Mouse (Mus musculus) midbrain, embryonic 14.5 days (tissue): Measurements from ENCODE around the gene Rnf145. TPM values are rescaled to one million over a fixed set of nuclear protein-coding genes. Genes with fewer than 3 reads are reported as not detected.

Source experiments
- ATAC-seq: fragments of 200-750 bp; cut with Nextera tagmentation; 2 replicates; pipeline ENCODE4 v1.8.0; 2017; ENCODE audit warnings: moderate number of reproducible peaks, moderate library complexity; ENCODE audit not compliant: low FRiP score, low TSS enrichment
- DNase-seq: peaks from one replicate; pipeline ENCODE4 v3.0.0-alpha.2; 2015
- H3K27ac ChIP-seq: fragments of 300-500 bp; sonication (generic); replicated peaks from 2 replicates; pipeline ENCODE4 v1.5.1; 2014; ENCODE audit warnings: mild to moderate bottlenecking, low read depth, low read length, moderate library complexity
- H3K27me3 ChIP-seq: fragments of 300-500 bp; sonication (generic); 2 replicates; pipeline ENCODE4 v1.6.1; 2014; ENCODE audit warnings: low read length, control low read depth, mixed read lengths; ENCODE audit not compliant: control insufficient read depth, insufficient read depth
- H3K36me3 ChIP-seq: fragments of 300-500 bp; sonication (generic); 2 replicates; pipeline ENCODE4 v1.6.1; 2014; ENCODE audit warnings: low read length, control low read depth; ENCODE audit not compliant: control insufficient read depth, insufficient read depth
- H3K4me1 ChIP-seq: fragments of 300-500 bp; sonication (generic); 2 replicates; pipeline ENCODE4 v1.6.1; 2014; ENCODE audit warnings: mild to moderate bottlenecking, antibody characterized with exemption, low read length, control low read depth; ENCODE audit not compliant: control insufficient read depth, insufficient read depth
- H3K4me2 ChIP-seq: fragments of 300-500 bp; sonication (generic); 2 replicates; pipeline ENCODE4 v1.6.1; 2014; ENCODE audit warnings: mild to moderate bottlenecking, low read length, moderate library complexity
- H3K4me3 ChIP-seq: fragments of 300-500 bp; sonication (generic); replicated peaks from 2 replicates; pipeline ENCODE4 v1.5.1; 2014; ENCODE audit warnings: low read depth, low read length
- H3K9ac ChIP-seq: fragments of 300-500 bp; sonication (generic); replicated peaks from 2 replicates; pipeline ENCODE4 v1.6.1; 2014; ENCODE audit warnings: mild to moderate bottlenecking, low read length, moderate library complexity
- H3K9me3 ChIP-seq: fragments of 300-500 bp; sonication (generic); 2 replicates; pipeline ENCODE4 v1.6.1; 2016; ENCODE audit warnings: low read length, control low read depth, mixed read lengths; ENCODE audit not compliant: control insufficient read depth
- WGBS: fragments of 180-500 bp; shearing (Covaris S2); extraction: QIAGEN DNeasy Blood & Tissue Kit; methylation state at CpG from one replicate; pipeline ENCODE4 v1.1.7; 2014; 5-methylcytosine and 5-hydroxymethylcytosine counted together
- polyA plus RNA-seq: library from polyadenylated mRNA; unstranded; fragments of >200 nt; fragmentation: Nextera tagmentation; extraction: Ambion mirVana; gene quantifications from 2 replicates; pipeline ENCODE4 v1.2.1, GENCODE M21; 2014

Gene Rnf145
- polyA plus RNA-seq, 1 experiment from 2014 or later, result 134 TPM

- WGBS, result 39% methylated on average over 5 of the region's 5 CpGs
- no peaks in the 10 kb centered on the region for H3K36me3 ChIP-seq
Measured at GRCm38 (mm10) chr11:44502931-44503330, 15.8 kb upstream of the Rnf145 start.

GRCm38 (mm10) chr11:44504146-44504545 is 14.6 kb upstream of the Rnf145 start:
- ATAC-seq, result no peak

More at GRCm38 (mm10) chr11:44502931-44503330, 15.8 kb upstream of the Rnf145 start:
- no peak overlapping the region for H3K27ac ChIP-seq
- H3K9ac ChIP-seq, result no peak overlapping the region
- H3K27me3 ChIP-seq, result no peaks in the 10 kb centered on the region
- H3K4me2 ChIP-seq, result no peak overlapping the region
- H3K4me3 ChIP-seq, result no peak overlapping the region
- DNase-seq, result peak; percentile 4
- ATAC-seq, result no peak
- H3K4me1 ChIP-seq, result no peaks in the 10 kb centered on the region
- no peaks in the 10 kb centered on the region for H3K9me3 ChIP-seq

GRCm38 (mm10) chr11:44504761-44505160 is 14.0 kb upstream of the Rnf145 start:
- H3K27ac ChIP-seq, result no peak overlapping the region
- ATAC-seq (no peak), DNase-seq (no peak)
- H3K4me3 ChIP-seq, result no peak overlapping the region
- no peak overlapping the region for H3K9ac ChIP-seq
- no peaks in the 10 kb centered on the region for H3K4me1 ChIP-seq
- no peaks in the 10 kb centered on the region for H3K9me3 ChIP-seq
- 86% methylated on average over 3 of the region's 3 CpGs for WGBS
- no peak overlapping the region for H3K4me2 ChIP-seq
- no peaks in the 10 kb centered on the region for H3K27me3 ChIP-seq
- H3K36me3 ChIP-seq, result no peaks in the 10 kb centered on the region

More at GRCm38 (mm10) chr11:44504146-44504545, 14.6 kb upstream of the Rnf145 start:
- Histone ChIP-seq H3K27ac (no peak overlapping the region), H3K27me3 (no peaks in the 10 kb centered on the region), H3K4me1 (no peaks in the 10 kb centered on the region), H3K9me3 (no peaks in the 10 kb centered on the region), H3K4me3 (no peak overlapping the region), H3K36me3 (no peaks in the 10 kb centered on the region), H3K9ac (no peak overlapping the region), H3K4me2 (no peak overlapping the region)
- no peak for DNase-seq
- 89% methylated on average over 7 of the region's 7 CpGs for WGBS

GRCm38 (mm10) chr11:44508876-44509275 is 9.9 kb upstream of the Rnf145 start:
- ATAC-seq (no peak), DNase-seq (no peak)
- Histone ChIP-seq H3K4me1 (no peaks in the 10 kb centered on the region), H3K4me2 (no peak overlapping the region), H3K36me3 (no peaks in the 10 kb centered on the region), H3K27me3 (no peaks in the 10 kb centered on the region), H3K27ac (no peak overlapping the region), H3K9ac (no peak overlapping the region), H3K4me3 (no peak overlapping the region), H3K9me3 (no peaks in the 10 kb centered on the region)
- WGBS, result 81% methylated on average over 4 of the region's 4 CpGs

GRCm38 (mm10) chr11:44509906-44510305 is 8.9 kb upstream of the Rnf145 start:
- H3K9ac ChIP-seq, result no peak overlapping the region
- H3K9me3 ChIP-seq, result no peaks in the 10 kb centered on the region
- H3K27me3 ChIP-seq, result no peaks in the 10 kb centered on the region
- ATAC-seq (no peak), DNase-seq (no peak)
- H3K4me2 ChIP-seq, result no peak overlapping the region
- no peak overlapping the region for H3K4me3 ChIP-seq
- H3K36me3 ChIP-seq, result no peaks in the 10 kb centered on the region
- H3K27ac ChIP-seq, result no peak overlapping the region
- H3K4me1 ChIP-seq, result no peaks in the 10 kb centered on the region
- WGBS, result 88% methylated on average over 2 of the region's 2 CpGs

GRCm38 (mm10) chr11:44510371-44510770 is 8.4 kb upstream of the Rnf145 start:
- Histone ChIP-seq H3K4me3 (no peak overlapping the region), H3K9me3 (no peaks in the 10 kb centered on the region), H3K9ac (no peak overlapping the region), H3K4me2 (no peak overlapping the region), H3K27me3 (no peaks in the 10 kb centered on the region), H3K4me1 (no peaks in the 10 kb centered on the region), H3K27ac (no peak overlapping the region), H3K36me3 (no peaks in the 10 kb centered on the region)
- 86% methylated on average over 7 of the region's 7 CpGs for WGBS
- ATAC-seq (no peak), DNase-seq (no peak)

GRCm38 (mm10) chr11:44512044-44513025 is 6.4 kb upstream of the Rnf145 start:
- Histone ChIP-seq H3K4me2 (no peak overlapping the region), H3K4me3 (no peak overlapping the region), H3K36me3 (no peaks in the 10 kb centered on the region), H3K9me3 (no peaks in the 10 kb centered on the region), H3K9ac (no peak overlapping the region), H3K4me1 (no peaks in the 10 kb centered on the region), H3K27me3 (no peaks in the 10 kb centered on the region), H3K27ac (no peak overlapping the region)
- ATAC-seq (no peak), DNase-seq (no peak)
- 83% methylated on average over 14 of the region's 14 CpGs for WGBS

- Histone ChIP-seq H3K4me3 (no peak overlapping the region), H3K36me3 (no peaks in the 10 kb centered on the region), H3K4me1 (no peaks in the 10 kb centered on the region), H3K27ac (no peak overlapping the region), H3K4me2 (no peak overlapping the region), H3K9ac (no peak overlapping the region), H3K27me3 (no peaks in the 10 kb centered on the region), H3K9me3 (no peaks in the 10 kb centered on the region)
- ATAC-seq (no peak), DNase-seq (no peak)
- 73% methylated on average over 2 of the region's 2 CpGs for WGBS
Measured at GRCm38 (mm10) chr11:44513026-44513422, 5.7 kb upstream of the Rnf145 start.

- ATAC-seq, result no peak
- Histone ChIP-seq H3K27ac (no peak overlapping the region), H3K4me2 (no peak overlapping the region), H3K9me3 (no peaks in the 10 kb centered on the region), H3K9ac (no peak overlapping the region), H3K36me3 (no peaks in the 10 kb centered on the region), H3K4me3 (no peak overlapping the region), H3K27me3 (no peaks in the 10 kb centered on the region), H3K4me1 (no peaks in the 10 kb centered on the region)
- no peak for DNase-seq
- WGBS, result 57% methylated on average over 2 of the region's 2 CpGs
Measured at GRCm38 (mm10) chr11:44514666-44515065, 4.1 kb upstream of the Rnf145 start.
